Mouse (Mus musculus) lung, adult 2 months (tissue): ENCODE results near the gene Draxin.

Experiments used
- CTCF ChIP-seq: fragments of 200-500 bp; IDR thresholded peaks from 2 replicates; pipeline ENCODE4 v1.5.1; 2011; ENCODE audit warnings: mild to moderate bottlenecking, low read length, control low read depth; ENCODE audit not compliant: insufficient read depth
- POLR2A ChIP-seq: fragments of 200-500 bp; IDR thresholded peaks from 2 replicates; pipeline ENCODE4 v1.6.1; 2011; ENCODE audit warnings: low read depth, mild to moderate bottlenecking, control low read depth, low read length, borderline replicate concordance; ENCODE audit errors: extremely low read depth

GRCm38 (mm10) chr4:148171261-148171660 lies 40.8 kb upstream of the Draxin start:
- TF ChIP-seq CTCF (no peak), POLR2A (no peak)
